Mouse (Mus musculus) layer of hippocampus, adult 2 months (tissue): ENCODE results near the gene Smpd2. TPM values are rescaled to one million over a fixed set of nuclear protein-coding genes. Genes with fewer than 3 reads are reported as not detected.

Experiments used
- DNase-seq, 2 experiments: peaks; one replicate each; pipeline ENCODE4 v3.0.0; 2022; ENCODE audit warnings: low spot score in 2 of 2
- H3K27ac ChIP-seq: fragments of 200-600 bp; 2 replicates; pipeline ENCODE4 v1.8.1; 2022
- H3K4me3 ChIP-seq: fragments of 200-600 bp; 2 replicates; pipeline ENCODE4 v1.8.1; 2022; ENCODE audit warnings: mild to moderate bottlenecking
- CTCF ChIP-seq: fragments of 200-600 bp; conservative IDR thresholded peaks from 2 replicates; pipeline ENCODE4 v1.8.1; 2022; ENCODE audit warnings: antibody characterized with exemption, mild to moderate bottlenecking, moderate library complexity
- total RNA-seq, 2 experiments: library from RNA; stranded (reverse); gene quantifications; 2 replicates each; pipeline ENCODE4 v1.2.3; 2021

The Smpd2 gene
- total RNA-seq, 2 experiments from 2014 or later, result 17.8 to 23.7 TPM

DNA sequence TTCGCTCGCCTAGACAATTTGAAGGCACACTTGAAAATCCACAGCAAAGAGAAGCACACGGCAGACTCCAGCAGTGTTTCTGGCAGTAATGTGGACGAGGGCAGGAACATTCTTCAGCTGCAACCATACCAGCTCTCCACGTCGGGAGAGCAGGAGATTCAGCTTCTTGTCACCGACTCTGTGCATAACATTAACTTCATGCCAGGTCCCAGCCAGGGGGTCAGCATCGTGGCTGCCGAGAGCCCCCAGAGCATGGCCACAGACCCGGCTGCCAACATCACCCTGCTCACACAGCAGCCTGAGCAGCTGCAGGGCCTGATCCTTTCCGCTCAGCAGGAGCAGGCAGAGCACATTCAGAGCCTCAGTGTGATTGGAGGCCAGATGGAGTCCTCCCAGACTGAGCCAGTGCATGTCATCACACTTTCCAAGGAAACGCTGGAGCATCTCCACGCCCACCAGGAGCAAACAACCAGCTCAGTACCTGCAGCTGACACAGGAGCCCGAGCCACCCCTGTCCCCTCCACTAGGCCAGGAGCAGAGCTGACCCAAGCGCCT is 25.7 kb downstream of the Smpd2 start:
- no peak for DNase-seq
- H3K27ac ChIP-seq, result no peak overlapping the region; the same call in 1 of the 2 replicates
- H3K4me3 ChIP-seq, result no peak overlapping the region
- no peak for TF ChIP-seq CTCF

DNA sequence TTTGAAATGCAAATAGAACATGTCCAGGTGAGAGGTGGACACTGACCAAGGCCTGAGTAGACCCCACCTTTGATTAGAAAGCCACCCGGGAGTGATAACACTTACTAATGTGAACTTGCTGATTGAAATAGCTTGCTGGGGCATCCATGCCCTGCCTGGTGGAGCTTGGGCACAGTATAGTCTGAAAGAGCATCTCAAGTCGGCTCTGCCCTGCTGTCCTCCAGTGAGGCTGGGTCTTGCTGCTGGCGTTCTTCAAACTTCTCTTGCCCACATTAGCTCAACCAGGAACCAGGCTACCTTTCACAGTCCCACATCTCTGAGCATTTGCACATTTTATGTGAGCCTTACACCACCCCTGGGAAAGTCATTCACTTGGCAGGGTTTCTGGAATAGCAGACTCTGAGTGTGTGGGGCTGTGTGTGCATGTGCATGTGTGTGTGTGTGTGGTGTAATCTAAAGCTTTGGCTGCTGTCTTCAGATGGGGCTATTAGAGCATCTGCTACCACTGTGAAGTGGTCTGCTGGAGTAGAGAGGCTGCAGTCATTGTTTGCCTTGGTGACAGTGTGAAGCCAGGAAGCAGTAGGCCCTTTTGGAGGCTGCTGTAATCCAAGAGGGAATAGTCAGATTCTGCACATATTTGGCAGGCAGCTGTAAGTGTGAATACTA is 29.0 kb downstream of the Smpd2 start:
- no peak overlapping the region for H3K4me3 ChIP-seq
- DNase-seq, result no peak
- H3K27ac ChIP-seq, result no peak overlapping the region
- TF ChIP-seq CTCF, result no peak

DNA sequence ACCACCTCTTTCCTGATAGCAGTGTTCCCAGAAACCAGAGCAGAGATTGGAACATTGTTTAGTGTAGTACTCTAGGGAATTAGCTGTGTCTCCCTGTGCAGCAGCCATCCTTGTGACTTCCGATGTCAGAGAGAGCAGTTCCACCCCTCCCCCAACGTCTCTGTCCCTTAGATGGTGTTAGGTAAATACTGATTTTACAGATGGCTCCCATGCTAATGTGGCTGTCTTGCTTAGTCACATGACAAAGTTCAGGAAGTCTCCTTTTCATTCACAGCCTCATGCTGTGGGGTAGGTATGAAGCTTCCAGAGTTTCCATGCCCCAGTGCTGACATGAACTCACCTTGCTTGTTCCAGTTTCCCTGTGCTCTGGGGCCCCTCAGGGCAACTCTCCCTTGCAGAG is 29.7 kb downstream of the Smpd2 start:
- H3K4me3 ChIP-seq, result no peak overlapping the region
- TF ChIP-seq CTCF, result no peak
- no peak for DNase-seq
- no peak overlapping the region for H3K27ac ChIP-seq

DNA sequence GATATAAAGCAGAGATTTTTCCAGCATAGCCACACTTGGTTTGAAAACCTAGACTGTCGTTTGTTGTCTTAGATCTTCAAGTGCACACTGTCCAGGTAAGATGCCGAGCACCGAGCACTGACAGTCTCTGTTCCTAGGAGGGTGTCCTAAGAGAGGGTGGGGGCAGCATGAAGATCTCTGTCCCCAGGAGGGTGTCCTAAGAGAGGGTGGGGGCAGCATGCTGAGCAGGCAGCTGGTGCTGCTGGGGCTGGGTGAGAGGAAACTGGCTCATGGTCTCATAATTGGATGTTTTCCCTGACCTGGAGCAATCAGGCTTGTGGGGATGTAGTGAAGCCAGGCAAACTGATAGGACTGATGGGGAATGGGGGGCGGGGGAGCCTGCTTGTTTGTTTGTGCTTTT is 30.2 kb downstream of the Smpd2 start:
- DNase-seq, result no peak
- TF ChIP-seq CTCF, result no peak
- no peak overlapping the region for H3K27ac ChIP-seq
- no peak overlapping the region for H3K4me3 ChIP-seq

DNA sequence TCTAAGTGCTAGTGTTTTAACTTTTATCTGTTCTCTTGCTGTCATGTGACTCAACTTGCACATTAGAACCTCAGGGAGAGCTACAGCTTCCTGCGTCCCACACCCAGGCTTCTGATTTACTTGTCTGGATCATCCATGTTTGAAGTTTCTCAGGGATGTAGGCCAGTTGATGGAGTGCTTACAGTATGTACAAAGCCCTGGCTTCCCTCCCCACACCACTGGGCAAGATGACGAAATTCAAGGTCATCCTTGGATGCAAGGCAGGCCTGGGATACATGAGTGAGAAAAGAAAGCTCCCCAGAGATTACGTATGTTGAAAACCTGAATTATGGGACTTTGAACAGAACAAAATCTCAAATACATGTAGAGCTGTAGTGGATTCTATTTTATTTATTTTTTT is 37.4 kb downstream of the Smpd2 start:
- DNase-seq, result no peak
- Histone ChIP-seq H3K27ac (no peak overlapping the region), H3K4me3 (no peak overlapping the region)
- TF ChIP-seq CTCF, result no peak

DNA sequence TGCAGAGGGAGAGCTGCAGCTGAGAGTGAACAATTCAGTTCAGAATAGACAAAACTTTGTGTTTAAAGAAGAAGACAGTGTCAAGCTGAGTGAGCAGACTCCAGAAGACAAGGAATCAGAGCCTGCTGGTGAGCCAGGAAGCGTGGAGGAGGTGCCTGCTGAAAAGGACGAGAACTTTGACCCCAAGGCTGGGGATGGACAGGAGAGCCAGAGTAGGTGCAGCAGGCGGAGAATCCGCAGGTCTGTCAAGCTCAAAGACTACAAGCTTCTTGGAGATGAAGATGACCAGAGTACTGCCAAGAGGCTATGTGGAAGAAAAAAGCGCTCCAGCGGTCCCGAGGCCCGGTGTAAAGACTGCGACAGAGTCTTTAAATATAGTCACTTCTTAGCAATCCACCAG is 38.5 kb downstream of the Smpd2 start:
- no peak overlapping the region for H3K27ac ChIP-seq
- DNase-seq, result no peak
- TF ChIP-seq CTCF, result no peak
- no peak overlapping the region for H3K4me3 ChIP-seq

DNA sequence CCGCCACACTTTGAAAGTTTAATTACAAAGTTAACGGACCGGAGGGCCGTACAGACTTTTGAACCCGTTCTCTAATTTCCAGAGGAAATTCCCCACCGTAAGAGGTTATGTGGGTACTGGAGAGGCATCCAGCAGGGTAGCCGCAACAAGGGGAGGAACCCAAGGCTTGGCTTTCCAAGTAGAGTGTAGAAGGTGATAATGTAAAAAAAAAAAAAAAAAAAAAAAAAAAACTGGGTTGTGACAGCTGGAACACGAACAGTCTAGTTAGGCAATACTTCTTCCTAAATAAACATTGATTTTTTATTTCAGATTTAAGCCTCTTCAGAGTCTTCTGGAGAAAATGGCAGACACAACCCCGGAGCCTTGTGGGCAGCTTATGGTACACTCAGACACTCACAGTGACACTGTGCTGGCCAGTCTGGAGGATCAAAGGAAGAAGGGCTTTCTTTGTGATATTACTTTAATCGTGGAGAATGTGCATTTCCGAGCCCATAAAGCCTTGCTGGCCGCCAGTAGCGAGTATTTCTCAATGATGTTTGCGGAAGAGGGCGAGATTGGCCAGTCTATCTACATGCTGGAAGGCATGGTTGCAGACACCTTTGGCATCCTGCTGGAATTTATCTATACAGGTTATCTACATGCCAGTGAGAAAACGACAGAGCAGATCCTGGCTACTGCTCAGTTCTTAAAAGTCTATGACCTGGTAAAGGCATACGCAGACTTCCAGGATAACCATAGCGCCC is 39.2 kb downstream of the Smpd2 start:
- peak overlapping the region; percentile 93 for H3K27ac ChIP-seq
- DNase-seq, result no peak
- TF ChIP-seq CTCF, result no peak
- H3K4me3 ChIP-seq, result peak overlapping the region; percentile 84

DNA sequence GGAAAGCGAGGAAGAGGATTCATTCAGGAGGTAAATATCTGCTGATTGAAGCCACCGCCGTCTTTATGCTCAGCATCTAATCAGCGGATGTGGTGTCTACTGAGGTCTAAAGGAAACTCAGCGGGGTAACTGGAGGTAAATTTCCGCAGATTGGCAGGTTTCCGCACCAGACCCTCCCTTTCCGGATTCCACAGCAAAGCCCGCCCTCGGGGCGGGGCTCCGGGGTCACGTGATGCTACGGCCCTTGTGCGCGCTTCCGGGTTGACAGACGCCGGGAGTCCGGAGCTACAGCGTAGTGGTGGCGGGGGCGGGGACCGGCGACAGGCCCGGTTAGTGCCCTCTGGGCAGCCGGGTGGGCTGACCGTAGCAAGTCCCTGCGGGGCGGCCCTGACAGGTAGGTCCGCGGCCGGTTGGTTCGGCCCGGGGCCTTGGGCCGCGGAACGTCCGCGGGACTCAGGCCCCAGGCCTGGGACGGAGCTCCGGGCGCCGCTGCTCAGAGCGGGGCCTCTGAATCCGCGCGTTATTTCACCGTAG is 40.0 kb downstream of the Smpd2 start, which contains the start of gene Zbtb24:
Gene Zbtb24, plus strand, starts transcription at position 247 of the 534 bp plus-strand sequence.
- H3K27ac ChIP-seq, result peak within 1 kb of the TSS; percentile 93
- H3K4me3 ChIP-seq, result peak within 1 kb of the TSS; percentile 84
- peak; percentile 94 to 95 for DNase-seq
- no peak for TF ChIP-seq CTCF

DNA sequence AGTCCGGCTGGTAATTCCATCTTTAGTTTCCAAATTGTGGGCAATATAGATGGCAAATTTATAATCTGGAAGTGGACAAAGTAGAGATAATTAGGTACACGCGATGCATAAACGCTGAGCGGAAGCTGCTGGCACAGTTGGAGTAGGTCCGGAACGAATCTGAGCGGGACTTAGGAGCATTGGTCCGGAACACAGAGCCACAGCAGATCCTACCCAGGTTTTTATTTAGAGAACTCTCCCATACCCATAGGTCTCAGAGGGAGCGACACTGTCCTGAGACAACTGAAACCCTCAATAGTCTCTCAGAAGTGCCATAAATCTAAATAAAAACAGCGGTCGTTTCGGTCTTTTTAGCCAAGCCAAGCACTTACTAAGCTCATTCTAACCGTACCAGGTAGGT is 40.5 kb downstream of the Smpd2 start:
- DNase-seq, result peak; percentile 21 to 30
- no peak for TF ChIP-seq CTCF
- Histone ChIP-seq H3K4me3 (peak overlapping the region; percentile 84), H3K27ac (peak overlapping the region; percentile 93)

DNA sequence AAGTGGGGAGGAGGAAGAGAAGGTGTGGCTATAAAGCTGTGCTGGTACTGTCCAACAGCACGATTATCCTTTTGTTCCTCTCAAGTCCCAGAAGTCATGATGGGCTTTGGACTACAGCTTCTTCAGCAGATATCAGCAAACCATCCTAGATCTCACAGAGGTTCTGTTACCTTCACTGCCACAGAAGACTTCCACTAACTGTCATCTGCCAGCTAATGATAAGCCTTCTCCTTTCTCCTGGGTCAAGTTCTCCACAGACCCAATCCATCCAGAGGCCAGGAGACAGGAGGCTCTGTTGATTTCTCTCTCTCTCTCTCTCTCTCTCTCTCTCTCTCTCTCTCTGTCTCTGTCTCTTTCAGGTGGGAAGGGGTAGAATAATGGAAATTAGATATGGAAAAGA is 42.0 kb downstream of the Smpd2 start:
- DNase-seq, result no peak
- no peak for TF ChIP-seq CTCF
- Histone ChIP-seq H3K27ac (no peak overlapping the region), H3K4me3 (no peak overlapping the region)

Other genes starting within 250 kb of the Smpd2 start
- 10 to 100 TPM; 34.5 to 35.9 TPM for gene Fig4, start 187.1 kb downstream of the Smpd2 start, total RNA-seq
- under 1 TPM; 0.12 to 0.20 TPM for gene Ak9, start 186.4 kb downstream of the Smpd2 start, total RNA-seq
- gene Zbtb24, start 40.0 kb downstream of the Smpd2 start, total RNA-seq, result 10 to 100 TPM; 17.9 to 22.7 TPM
- 10 to 100 TPM; 18.5 to 19.2 TPM for gene Mical1, start 14.1 kb downstream of the Smpd2 start, total RNA-seq
- 1 to 10 TPM; 7.8 to 9.7 TPM for gene Ppil6, start 70 bp upstream of the Smpd2 start, total RNA-seq
- gene Cd164, start 29.0 kb upstream of the Smpd2 start, total RNA-seq, result 10 to 100 TPM; 56.8 to 67.2 TPM
- gene Ccdc162, start 226.3 kb upstream of the Smpd2 start, total RNA-seq, result 1 to 10 TPM in 1 of 2 experiments, under 1 TPM in 1; 0.91 to 1.6 TPM